Mouse (Mus musculus) hematopoietic stem cell, adult 5-6 weeks (primary cell): ENCODE data around the gene Cntnap3. TPM values are rescaled to one million over a fixed set of nuclear protein-coding genes. Genes with fewer than 3 reads are reported as not detected.
"Not testable (repeated sequence)": the region's sequence is repeated elsewhere in the genome, so short reads cannot be mapped to it uniquely, and the experiment has no call there.

ENCODE experiments used
- ATAC-seq, 2 experiments: fragments of 125-278 bp in 1 of 2; replicated peaks in 1 of 2; 2 replicates each; pipeline ENCODE4 v1.8.0; 2016 to 2017; ENCODE audit warnings: inconsistent platforms in 2 of 2, mild to moderate bottlenecking in 2 of 2, moderate number of reproducible peaks in 2 of 2, low read depth in 1 of 2, moderate TSS enrichment in 1 of 2; ENCODE audit not compliant: low FRiP score in 2 of 2, poor library complexity in 2 of 2, severe bottlenecking in 2 of 2, insufficient read depth in 1 of 2, low TSS enrichment in 1 of 2
- total RNA-seq: library from RNA; stranded (forward); fragments of 172-1452, 232-1000 nt; gene quantifications from 2 replicates; pipeline ENCODE4 v1.2.3, GENCODE M21; 2017

Gene Cntnap3
- not detected in 2 replicates for total RNA-seq

DNA sequence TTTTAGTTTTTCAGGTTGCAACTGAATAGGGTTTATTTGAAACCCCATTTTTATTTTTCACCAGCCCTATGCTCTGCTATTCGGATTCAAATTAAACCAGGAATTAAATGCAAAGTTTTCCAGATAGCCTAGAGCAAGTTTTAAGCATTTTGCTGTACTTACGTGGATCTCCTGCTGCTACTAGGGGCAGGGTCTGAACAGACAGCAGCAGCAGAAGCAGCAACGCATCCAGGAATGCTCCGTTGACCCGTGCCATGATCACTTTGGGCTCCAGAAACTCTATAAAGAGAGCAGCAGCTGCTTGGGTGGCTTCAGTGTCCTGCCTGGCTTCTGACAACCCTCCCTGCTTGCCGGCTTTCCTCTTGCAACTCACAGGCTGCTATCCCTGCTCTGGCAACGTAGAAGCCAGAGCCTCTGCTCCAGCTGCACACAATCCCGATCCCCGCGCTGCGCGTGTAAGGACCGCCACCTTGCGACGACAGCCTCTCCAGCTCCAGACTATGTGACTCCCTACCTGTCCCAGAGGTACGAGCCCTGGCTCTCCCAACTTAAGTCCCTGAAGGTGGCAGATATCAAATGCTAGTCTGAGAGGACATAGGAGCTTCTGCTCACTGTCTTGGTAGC is at the start of gene Cntnap3:
TSS of gene Cntnap3 (minus strand) at position 371 of the 624 bp plus-strand sequence.
- ATAC-seq: no peak

DNA sequence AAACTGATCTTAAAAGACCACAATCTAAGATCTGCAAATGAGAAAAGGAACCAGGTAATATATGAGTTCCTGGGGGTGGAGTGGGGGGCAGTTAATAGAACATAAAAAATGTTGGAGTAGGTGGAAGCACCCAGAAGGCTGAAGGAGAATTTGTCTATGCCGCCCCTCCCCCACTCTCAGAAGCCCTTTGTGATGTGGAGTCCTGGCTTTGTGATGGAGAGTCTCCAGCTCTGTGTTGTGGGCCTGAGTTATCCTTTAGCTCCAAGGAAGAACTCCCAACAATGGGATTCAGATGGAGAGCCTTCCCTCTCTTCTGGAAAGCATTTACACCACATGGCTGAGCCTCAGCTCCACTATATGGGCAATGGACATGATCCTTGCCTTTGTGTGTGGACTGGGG is 13.4 kb upstream of the Cntnap3 start, which contains the start of gene Spata31:
TSS of gene Spata31 (plus strand) at position 216 of the 400 bp plus-strand sequence.
- no peak for ATAC-seq

DNA sequence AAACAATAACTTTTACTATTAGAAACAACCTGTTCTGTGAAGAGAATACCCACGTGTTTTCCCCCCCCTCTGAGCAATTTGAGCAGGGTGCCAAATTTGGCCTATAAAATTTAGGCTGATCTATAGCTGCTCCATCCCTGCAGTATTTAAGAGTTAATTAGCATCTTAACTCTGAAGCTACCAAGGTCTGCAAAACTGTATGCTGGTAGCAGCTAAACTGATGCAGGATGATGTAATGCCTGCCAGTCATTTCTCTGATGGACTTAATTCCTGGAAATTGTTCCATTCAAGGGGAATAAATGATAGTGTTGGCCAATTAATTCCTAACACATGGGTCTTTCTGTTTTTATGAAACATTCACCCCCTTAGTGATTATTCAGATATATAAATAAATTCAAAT is 623 bp downstream of the Cntnap3 start:
- no peak for ATAC-seq

DNA sequence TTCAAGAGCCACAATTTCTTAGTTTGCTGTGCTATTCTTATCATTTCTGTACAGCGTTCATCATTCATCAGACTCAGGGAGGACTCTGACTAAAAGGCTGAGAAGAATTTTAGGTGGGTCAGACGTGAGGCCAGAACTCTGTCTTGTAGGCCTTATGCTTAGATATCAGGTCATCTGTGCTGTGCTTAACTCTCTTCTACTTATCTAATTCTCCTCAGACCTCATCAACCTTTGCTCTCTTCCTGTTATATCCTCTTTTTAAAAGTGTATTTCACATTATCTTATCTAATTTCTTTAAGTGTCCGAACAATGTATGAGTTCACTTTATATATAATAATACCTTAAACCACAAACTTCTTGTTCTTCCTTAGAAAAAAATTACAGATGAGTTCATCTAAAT is 38.4 kb downstream of the Cntnap3 start:
- ATAC-seq: no peak

DNA sequence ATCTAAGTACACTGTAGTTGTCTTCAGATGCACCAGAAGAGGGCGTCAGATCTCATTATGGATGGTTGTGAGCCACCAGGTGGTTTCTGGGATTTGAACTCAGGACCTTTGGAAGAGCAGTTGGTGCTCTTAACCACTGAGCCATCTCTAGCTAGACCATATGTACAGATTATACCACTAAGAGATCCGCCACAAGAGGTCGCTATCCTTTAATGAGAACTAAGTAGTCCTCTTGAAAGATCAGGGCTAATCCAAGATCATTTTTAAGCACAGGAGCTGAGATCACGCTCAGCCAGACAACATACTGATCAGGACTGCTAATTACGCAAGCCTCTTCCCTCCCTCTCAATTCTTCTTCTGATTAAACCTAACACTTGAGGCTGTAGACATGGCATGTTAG is 78.9 kb downstream of the Cntnap3 start:
- ATAC-seq: not testable (repeated sequence)

DNA sequence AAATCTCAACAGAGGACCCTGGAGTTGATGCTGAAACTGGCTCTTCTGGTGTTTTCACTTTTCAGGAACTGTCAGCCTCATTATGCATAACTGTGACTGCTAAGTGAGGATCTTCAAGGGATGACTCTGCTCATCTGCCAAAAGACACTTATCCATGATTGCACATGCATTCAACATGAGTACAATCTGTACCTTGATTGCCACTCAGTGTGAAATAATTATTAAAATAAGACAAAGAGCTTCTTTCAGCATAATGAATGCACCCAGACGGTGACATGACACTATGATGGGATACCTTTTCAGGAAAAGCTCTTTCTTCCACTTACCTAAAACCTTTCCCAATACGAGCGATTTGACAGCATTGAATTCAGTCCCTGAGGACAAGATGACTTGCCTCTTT is 158.4 kb downstream of the Cntnap3 start:
- ATAC-seq: no peak

DNA sequence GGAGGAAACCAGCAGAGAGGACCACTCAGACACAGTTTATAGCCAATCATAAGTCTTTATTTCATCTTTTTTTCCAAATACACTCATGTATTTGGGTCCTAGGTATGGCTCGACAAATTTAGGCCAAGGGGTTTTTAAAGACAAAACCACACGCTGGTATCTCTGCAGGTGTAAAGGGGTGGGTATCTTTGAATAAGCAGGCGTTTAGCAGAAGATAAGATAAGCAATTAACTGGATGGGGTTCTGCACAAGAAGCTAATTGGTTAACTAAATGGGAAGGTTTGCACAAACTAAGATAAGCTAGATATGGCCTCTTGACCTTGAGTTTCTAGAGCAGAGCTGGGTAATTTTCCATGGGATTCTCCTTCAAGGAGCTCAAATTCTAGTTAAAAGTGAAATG is 171.5 kb downstream of the Cntnap3 start:
- ATAC-seq: no peak

DNA sequence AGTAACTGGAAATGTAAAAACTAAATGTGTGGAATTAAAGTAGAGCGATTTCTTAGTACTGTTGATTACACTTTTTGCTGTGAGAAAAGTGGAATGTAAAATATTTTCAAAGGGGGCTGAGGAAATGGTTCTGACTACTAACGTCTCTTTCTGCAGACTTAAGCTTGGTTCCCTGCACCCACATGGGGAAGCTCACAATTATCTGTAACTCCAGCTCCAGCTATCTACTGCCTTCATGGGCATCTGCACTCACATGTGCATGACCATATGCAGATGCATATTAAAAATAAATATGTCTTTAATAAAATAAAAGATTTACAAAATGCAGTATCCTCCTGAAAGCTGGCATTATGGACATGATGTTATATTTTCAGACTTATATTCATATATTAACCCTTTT is 187.0 kb downstream of the Cntnap3 start:
- ATAC-seq: no peak

DNA sequence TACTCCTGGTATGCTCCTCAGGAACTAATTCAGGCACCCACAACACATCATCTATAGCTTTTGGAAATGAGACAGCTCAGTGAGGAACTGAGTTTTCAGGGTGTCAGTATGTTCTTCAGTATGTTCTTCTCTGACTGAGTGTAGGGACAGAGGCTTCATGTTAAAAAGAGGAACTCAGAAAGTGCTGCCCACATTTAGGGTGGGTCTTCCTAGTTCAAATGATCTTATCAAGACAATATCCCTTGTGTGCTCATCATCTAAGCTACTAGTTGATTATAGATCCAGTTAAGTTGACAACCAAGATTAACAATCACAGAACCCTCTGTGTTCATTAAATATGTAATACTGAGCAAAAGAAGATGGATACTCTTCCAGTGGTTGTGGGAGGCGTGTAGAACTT is 211.3 kb downstream of the Cntnap3 start:
- no peak for ATAC-seq

Other genes with a start within 250 kb of the Cntnap3 start
- gene Spata31, start 13.5 kb upstream of the Cntnap3 start, total RNA-seq: not detected in 2 replicates
- gene Spata31d1c, start 129.1 kb upstream of the Cntnap3 start, total RNA-seq: not detected in 2 replicates
- not detected in 2 replicates for gene Prss47, start 148.8 kb upstream of the Cntnap3 start, total RNA-seq
- 69.4 and 77.5 TPM in 2 replicates for gene Mfsd14b, start 209.0 kb upstream of the Cntnap3 start, total RNA-seq
- not detected in 2 replicates for gene Olfr465-ps1, start 234.1 kb upstream of the Cntnap3 start, total RNA-seq
- not detected in 2 replicates for gene Olfr466, start 246.3 kb upstream of the Cntnap3 start, total RNA-seq